Mouse (Mus musculus) small intestine, adult 2 months (tissue): ENCODE results near the gene Pde4b. TPM values are rescaled to one million over a fixed set of nuclear protein-coding genes. Genes with fewer than 3 reads are reported as not detected.
"Not testable (repeated sequence)": the region's sequence is repeated elsewhere in the genome, so short reads cannot be mapped to it uniquely, and the experiment has no call there.

Experiments used
- H3K27ac ChIP-seq: fragments of 200-500 bp; 2 replicates; pipeline ENCODE4 v1.5.1; 2012; ENCODE audit warnings: low read depth, low read length, control low read depth, inconsistent platforms; ENCODE audit not compliant: insufficient read depth
- H3K27me3 ChIP-seq: fragments of 200-500 bp; 2 replicates; pipeline ENCODE4 v1.6.1; 2012; ENCODE audit warnings: mild to moderate bottlenecking, moderate library complexity, low read length, inconsistent platforms; ENCODE audit not compliant: control insufficient read depth, insufficient read depth
- H3K36me3 ChIP-seq: fragments of 200-500 bp; 2 replicates; pipeline ENCODE4 v1.6.1; 2012; ENCODE audit warnings: mild to moderate bottlenecking, low read length, control low read depth, inconsistent platforms; ENCODE audit not compliant: control insufficient read depth, insufficient read depth
- H3K4me1 ChIP-seq: fragments of 200-500 bp; 2 replicates; pipeline ENCODE4 v1.6.1; 2012; ENCODE audit warnings: low read length, inconsistent platforms, mixed read lengths; ENCODE audit not compliant: control insufficient read depth, insufficient read depth, insufficient read length
- H3K4me3 ChIP-seq: fragments of 200-500 bp; 2 replicates; pipeline ENCODE4 v1.5.1; 2012; ENCODE audit warnings: low read depth, mild to moderate bottlenecking, control low read depth, inconsistent platforms, low read length, moderate library complexity
- CTCF ChIP-seq: fragments of 200-500 bp; IDR thresholded peaks from 2 replicates; pipeline ENCODE4 v1.5.1; 2012; ENCODE audit warnings: low read depth, mild to moderate bottlenecking, control low read depth, inconsistent platforms, low read length, moderate library complexity, mixed read lengths; ENCODE audit not compliant: insufficient replicate concordance, insufficient read length; ENCODE audit errors: extremely low read depth
- POLR2A ChIP-seq: fragments of 200-500 bp; IDR thresholded peaks from 2 replicates; pipeline ENCODE4 v1.6.1; 2012; ENCODE audit warnings: low read depth, mild to moderate bottlenecking, control low read depth, inconsistent platforms, low read length, moderate library complexity
- WGBS: fragments of 180-500 bp; shearing (Covaris S2); methylation state at CpG from one replicate; pipeline ENCODE4 v1.1.7; 2018; 5-methylcytosine and 5-hydroxymethylcytosine counted together
- polyA plus RNA-seq: library from polyadenylated mRNA; depleted of rRNA; stranded (reverse); fragments of >200 nt; gene quantifications from 2 replicates; pipeline ENCODE4 v1.2.3, GENCODE M21; 2012; rRNA removed

Pde4b gene
- polyA plus RNA-seq = 1.8 and 2.5 TPM in 2 replicates

DNA sequence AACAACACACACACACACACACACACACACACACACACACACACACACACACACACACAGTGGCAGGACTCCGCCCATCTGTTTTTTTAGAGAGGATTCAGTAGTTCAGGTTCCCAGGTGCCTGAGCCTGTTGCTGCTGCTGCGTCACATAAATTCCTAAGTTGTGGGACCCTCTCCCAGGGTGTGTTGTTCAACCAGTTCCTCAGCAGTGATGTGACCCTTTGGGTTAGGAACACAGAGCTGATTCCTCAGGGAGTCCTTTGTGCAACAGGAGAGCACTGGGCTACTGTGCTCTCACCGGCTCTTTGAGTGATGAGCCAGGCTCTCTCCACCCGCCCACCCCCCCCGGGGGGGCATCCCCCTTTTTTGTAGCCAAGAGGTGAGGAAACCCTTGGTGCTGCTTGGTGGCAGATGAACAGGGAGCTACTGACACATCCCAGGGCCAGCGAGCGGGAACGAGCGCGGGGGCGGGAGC lies at the start of gene Pde4b:
TSS of gene Pde4b (plus strand) at position 453 of the 475 bp plus-strand sequence.
- Histone ChIP-seq H3K27ac (no peak within 1 kb of the TSS), H3K27me3 (peaks cover 13% of the 10 kb centered on the region), H3K36me3 (no peaks in the 10 kb centered on the region), H3K4me3 (peak within 1 kb of the TSS; percentile 38), H3K4me1 (no peaks in the 10 kb centered on the region)
- WGBS = 9% methylated on average over 11 of the region's 11 CpGs
- no peak for TF ChIP-seq POLR2A
- no peak for TF ChIP-seq CTCF

DNA sequence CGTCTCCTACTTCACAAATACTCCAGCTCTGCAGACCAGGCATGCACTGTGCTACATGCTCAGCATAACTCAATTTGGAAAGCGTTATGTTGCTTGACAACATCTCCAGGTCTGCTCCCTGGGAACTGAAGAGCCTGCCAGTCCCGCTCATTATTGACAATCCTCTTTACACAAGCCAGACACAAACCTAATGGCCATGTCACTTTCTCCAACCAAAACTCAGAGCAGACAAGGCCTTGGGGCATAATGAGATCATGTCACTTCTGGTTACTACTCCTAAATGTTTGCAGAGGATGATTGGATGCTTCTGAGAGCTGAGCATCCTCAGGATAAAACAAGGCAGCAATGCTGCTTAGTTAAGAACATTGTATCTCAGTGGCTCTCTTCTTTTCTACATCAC lies 47.2 kb upstream of the Pde4b start:
- Histone ChIP-seq H3K4me3 (no peak overlapping the region), H3K27me3 (no peaks in the 10 kb centered on the region), H3K36me3 (no peaks in the 10 kb centered on the region), H3K27ac (no peak overlapping the region), H3K4me1 (no peaks in the 10 kb centered on the region)
- WGBS = 61% methylated on average over 3 of the region's 3 CpGs
- TF ChIP-seq POLR2A (no peak), CTCF (no peak)

DNA sequence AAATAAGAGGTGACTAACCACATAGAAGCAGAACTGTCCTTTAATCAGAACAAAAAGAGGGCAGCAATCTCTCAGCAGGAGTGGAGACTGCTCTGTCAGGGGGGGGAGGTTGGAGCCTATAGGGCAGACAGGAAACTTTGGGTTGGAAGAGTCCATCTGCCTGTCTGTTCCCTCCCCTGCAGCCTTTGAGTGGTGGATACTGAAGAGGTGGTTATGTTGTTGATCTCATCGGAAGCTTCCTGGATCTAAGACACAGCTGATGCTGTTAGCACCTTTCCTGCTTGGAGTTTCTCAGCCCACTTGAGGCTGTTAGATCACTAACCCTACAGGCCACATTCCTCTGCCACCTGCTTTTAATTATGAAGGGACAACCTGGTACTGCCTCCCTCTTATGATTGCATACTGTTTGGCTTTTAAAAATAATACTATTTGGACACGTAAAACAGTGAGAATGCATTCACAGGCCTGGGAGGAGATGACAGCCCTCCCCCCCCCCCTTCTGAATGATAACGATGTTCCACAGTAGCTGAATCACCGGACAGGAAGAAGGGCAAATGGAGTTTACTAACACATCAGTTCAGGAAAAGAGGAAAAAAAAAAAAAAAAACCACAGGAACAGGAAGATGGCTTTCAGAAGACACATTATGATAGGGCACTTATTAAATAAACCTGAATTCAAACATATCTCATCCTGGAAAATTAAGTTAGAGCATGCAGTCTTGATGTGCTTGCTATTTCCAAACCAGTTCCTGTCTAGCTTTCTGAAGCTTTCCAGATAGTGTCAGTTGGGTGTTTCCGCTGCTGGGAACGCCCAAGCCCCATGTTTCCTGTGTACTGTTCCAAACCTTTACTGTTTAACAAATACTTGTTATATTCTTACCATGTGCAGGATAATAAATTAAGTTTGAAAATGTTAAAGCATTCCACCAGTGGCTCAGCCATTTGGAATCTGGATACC lies 41.9 kb upstream of the Pde4b start:
- 59% methylated on average over 6 of the region's 6 CpGs for WGBS
- Histone ChIP-seq H3K36me3 (no peaks in the 10 kb centered on the region), H3K27ac (no peak overlapping the region), H3K27me3 (no peaks in the 10 kb centered on the region), H3K4me3 (no peak overlapping the region), H3K4me1 (no peaks in the 10 kb centered on the region)
- TF ChIP-seq CTCF (no peak), POLR2A (no peak)

DNA sequence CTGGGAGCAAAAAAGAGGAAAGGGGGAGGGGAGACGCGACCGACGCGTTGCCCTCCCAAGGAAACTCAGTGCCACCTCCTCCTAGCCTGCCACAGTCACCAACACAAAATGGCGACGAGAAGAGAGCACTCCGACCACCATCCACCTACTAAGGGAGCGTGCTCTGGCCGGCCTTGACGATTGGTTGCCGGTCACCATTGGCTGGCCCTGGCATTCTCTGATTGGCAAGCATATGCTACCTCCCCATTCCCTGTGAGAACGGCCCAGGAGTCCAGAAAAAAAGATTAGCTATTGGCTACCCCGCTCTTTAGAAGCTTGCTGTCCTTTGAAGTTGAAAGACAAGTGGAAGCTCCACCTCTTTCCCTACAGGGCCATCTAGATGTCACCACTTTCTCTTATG lies 38.0 kb upstream of the Pde4b start:
- H3K36me3 ChIP-seq, H3K4me1 ChIP-seq, H3K27me3 ChIP-seq, H3K4me3 ChIP-seq, H3K27ac ChIP-seq: not testable (repeated sequence)
- 96% methylated on average over 14 of the region's 14 CpGs for WGBS

DNA sequence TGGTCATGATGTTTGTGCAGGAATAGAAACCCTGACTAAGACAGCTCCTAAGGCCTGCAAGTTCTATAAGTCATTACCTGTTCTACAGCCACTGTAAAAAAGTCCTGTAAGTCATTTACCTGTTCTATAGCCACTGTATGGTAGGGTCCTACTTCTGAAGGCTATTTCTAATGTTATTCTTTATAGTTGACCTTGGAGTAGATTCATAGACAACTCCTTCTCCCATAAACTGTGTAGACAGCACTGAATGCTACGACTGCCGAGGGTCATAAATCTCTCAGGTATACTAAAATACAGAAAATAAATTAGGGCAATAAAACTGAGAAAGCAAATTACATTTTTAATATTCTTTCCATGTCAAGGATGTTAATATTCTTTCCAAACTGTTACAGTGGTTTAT lies 26.0 kb upstream of the Pde4b start:
- WGBS = 22% methylated on average over 2 of the region's 2 CpGs
- Histone ChIP-seq H3K4me1 (no peaks in the 10 kb centered on the region), H3K36me3 (no peaks in the 10 kb centered on the region), H3K27ac (no peak overlapping the region), H3K27me3 (no peaks in the 10 kb centered on the region), H3K4me3 (no peak overlapping the region)
- TF ChIP-seq CTCF (no peak), POLR2A (no peak)

DNA sequence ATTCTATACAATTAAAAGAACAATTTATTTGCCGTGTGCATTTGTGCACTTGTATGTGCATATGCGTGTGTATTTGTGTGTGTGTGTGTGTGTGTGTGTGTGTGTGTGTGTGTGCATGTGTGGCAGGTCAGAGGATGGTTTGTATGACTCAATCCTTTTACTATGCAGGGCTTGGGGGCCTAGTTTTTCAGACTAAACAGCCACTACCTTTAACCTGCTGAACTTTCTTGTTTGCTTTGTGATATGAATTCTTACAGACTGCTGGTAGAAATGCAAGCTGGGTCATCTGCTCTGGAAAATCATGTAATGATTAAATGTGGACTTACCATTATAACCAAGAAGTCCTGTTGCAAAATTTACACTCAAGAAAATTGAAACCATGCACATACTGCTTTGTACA lies 18.0 kb upstream of the Pde4b start:
- 42% methylated on average over 2 of the region's 2 CpGs for WGBS
- TF ChIP-seq POLR2A = no peak
- no peak for TF ChIP-seq CTCF
- no peak overlapping the region for H3K27ac ChIP-seq
- no peaks in the 10 kb centered on the region for H3K27me3 ChIP-seq
- H3K4me3 ChIP-seq = no peak overlapping the region
- no peaks in the 10 kb centered on the region for H3K4me1 ChIP-seq
- H3K36me3 ChIP-seq = no peaks in the 10 kb centered on the region

DNA sequence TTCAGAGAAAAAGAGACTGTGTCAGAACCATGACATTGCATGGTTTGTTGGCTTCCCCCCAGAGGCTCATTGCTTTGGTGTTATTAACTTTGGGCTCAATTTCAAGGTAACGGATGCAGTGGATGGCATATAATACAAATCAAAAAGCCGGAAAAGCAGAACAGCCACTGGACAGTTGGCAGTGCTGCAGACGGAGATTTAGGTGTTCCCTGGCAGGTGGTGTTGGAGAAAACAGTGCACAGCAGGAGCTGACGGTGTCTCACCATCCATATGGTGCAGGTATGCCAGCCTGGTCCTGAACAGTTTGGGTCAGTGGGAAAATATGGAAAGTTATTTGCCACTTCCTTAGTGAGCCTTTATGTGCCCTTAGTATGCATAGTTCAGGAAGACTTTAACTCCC lies 1.0 kb upstream of the Pde4b start:
- TF ChIP-seq CTCF = no peak
- no peak for TF ChIP-seq POLR2A
- H3K27ac ChIP-seq = no peak overlapping the region
- H3K4me3 ChIP-seq = no peak overlapping the region
- peaks cover 13% of the 10 kb centered on the region for H3K27me3 ChIP-seq
- 80% methylated on average over 4 of the region's 4 CpGs for WGBS
- H3K36me3 ChIP-seq = no peaks in the 10 kb centered on the region
- H3K4me1 ChIP-seq = no peaks in the 10 kb centered on the region
